Mouse (Mus musculus) bone marrow, adult 2 months (tissue): ENCODE results near the gene Akr1c18.
"Not testable (repeated sequence)": the region's sequence is repeated elsewhere in the genome, so short reads cannot be mapped to it uniquely, and the experiment has no call there.

ENCODE experiments used
- CTCF ChIP-seq: fragments of 200-500 bp; IDR thresholded peaks from 2 replicates; pipeline ENCODE4 v1.5.1; 2011; ENCODE audit warnings: low read length, control low read depth; ENCODE audit not compliant: control insufficient read depth, insufficient read depth
- POLR2A ChIP-seq: fragments of 200-500 bp; IDR thresholded peaks from 2 replicates; pipeline ENCODE4 v1.6.1; 2011; ENCODE audit warnings: low read depth, mild to moderate bottlenecking, control low read depth, low read length, borderline replicate concordance; ENCODE audit not compliant: control insufficient read depth

DNA sequence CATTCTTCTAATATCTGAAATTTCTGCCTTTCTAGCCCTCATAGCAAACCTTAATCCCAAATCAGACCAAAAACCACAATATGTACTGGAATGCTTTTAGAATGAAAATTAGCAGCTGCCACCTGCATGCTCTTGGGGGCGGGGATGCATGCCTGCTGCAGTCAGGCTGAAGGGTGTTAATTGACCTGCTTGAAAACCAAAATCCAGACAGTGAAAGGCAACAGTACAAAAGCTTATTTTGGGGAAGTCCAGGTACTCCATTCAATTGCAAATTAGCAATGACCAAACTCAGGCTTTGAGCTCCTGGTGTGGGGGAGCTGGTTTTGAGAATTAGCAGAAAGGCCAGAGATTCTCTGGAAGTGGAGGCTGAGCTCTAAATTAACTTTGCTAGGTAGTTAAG is 24.6 kb downstream of the Akr1c18 start:
- TF ChIP-seq CTCF, POLR2A: not testable (repeated sequence)
